Mouse (Mus musculus) spleen, adult 2 months (tissue): ENCODE data around the gene Tmem229b.

ENCODE experiments used
- CTCF ChIP-seq: fragments of 200-500 bp; IDR thresholded peaks from 2 replicates; pipeline ENCODE4 v1.5.1; 2011; ENCODE audit warnings: mild to moderate bottlenecking, inconsistent platforms; ENCODE audit not compliant: insufficient read depth, insufficient read length, insufficient replicate concordance; ENCODE audit errors: extremely low read depth
- POLR2A ChIP-seq: fragments of 200-500 bp; IDR thresholded peaks from 2 replicates; pipeline ENCODE4 v1.6.1; 2011; ENCODE audit warnings: low read depth, low read length, inconsistent platforms

GRCm38 (mm10) chr12:78915561-78915960 lies 91.9 kb downstream of the Tmem229b start:
- TF ChIP-seq CTCF, result no peak
- TF ChIP-seq POLR2A, result no peak
